Mouse (Mus musculus) right cerebral cortex, postnatal 36 days (tissue): ENCODE data around the gene Marcksl1.

Source experiments
- DNase-seq, 2 experiments: peaks; one replicate each; pipeline ENCODE4 v3.0.0; 2022; ENCODE audit warnings: low spot score in 2 of 2, mixed read lengths in 1 of 2

The Marcksl1 gene

DNA sequence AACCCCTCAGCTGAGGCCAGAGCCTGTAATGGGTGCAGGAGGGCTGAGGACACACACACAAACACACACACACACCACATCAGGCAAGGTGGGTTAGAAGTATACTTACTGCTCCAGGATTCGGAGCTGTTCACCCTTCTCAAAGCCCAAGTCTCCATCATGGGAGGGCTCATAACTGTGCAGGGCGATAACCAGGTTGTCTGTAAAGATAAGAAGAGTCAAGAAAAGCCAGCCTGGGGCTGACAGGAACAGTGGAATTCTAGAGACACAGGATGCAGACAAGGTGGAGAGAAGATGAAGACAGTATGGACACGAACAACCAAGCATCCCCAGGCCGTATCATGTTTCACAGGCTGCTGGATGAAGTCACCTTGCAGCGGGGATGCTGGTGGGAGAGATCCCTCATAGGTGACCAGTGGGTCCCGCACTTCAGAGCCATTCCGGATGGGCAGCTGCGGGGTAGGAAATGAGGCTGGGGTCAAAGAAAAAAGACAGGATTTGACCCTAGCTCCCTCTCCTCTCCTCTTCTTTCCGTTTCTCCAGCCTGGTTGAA, 44.0 kb downstream of the Marcksl1 start:
- DNase-seq, result no peak

DNA sequence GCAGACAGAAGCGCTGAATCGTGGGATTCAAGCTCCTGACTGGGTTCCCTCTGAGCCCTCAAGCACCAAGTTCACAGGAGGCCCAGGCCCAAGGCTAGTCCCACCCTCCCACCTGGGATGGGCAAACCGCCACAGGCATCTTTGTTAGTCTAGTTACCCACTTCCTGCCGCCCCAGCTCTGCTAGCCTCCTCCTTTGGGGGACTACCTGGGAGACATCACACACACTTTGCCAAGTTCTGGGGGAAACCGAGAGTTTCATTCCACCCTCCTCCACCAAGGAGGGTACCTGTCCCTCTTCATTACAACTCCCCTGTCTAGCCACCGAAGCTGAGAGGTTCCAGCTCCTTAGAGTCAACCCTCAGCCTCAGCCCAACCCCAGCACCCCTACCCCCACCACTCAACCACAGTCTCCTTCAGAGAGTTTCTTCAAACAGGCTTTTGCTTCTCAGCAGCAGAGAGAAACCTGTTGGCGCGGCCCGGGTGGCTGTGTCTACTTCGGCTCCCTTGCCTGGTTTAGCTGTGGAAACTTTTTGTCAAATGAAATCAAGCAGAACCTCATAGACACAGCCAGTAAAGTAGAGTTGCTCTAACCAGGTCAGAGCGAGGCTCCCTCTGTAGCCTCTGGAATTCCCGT, 45.1 kb downstream of the Marcksl1 start:
- no peak for DNase-seq

DNA sequence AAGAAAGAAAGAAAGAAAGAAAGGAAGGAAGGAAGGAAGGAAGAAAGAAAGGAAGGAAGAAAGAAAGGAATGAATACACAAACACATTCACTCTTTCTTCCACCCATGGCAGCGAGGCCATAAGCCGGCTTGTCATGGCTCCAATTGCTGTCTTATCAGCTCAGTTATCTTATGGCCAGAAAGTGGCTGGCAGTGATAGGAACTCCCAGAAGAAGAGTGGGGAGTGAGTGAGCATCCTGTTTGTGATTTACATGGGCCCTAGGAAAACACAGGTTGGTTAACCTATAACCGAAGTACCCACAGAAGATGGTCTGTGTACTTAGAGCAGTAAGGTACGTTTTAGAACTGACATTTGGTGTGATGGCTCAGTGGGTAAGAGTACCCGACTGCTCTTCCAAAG, 47.8 kb downstream of the Marcksl1 start:
- no peak for DNase-seq

DNA sequence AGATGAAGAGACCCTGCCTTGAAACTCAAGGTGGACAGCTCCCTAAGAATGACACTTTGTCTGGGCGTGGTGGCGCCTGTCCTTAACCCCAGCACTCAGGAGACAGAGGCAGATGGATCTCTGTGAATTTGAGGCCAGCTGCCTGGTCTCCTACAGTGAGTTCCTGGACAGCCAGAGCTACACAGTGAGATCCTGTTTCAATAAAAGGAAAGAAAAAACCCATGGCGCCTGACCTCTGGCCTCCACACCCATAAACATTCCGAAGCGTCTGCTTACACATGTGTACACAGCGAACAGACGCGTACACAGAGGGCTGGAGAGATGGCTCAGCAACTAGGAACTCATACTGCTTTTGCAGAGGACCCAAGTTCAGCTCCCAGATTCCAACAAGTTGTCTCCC, 50.3 kb downstream of the Marcksl1 start:
- no peak for DNase-seq

DNA sequence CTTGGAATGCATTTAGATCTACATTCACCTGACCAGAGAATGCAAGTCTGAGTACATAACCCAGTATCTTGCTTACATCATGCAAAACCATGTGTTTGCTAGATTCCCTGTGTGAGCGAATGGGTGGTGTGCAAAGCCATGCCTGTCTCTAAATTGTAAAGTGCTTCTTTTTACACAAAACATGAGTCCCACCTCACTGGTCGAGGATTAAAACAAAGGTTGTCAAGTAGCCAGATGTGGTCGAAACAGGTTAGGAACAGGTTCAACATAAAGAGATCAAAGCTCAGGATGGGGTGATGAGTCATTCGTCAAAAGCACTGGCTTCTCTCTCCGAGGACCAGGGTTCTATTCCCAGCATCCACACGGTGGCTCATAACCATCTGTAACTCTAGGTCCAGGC, 51.8 kb downstream of the Marcksl1 start:
- no peak for DNase-seq
